Mouse (Mus musculus) myocyte (in vitro differentiated cells): ENCODE measurements around the gene Siglech.

Experiments
- E2F4 ChIP-seq: IDR thresholded peaks from one replicate; pipeline ENCODE4 v1.6.1; 2011; ENCODE audit warnings: mild to moderate bottlenecking, control low read depth, moderate library complexity; ENCODE audit not compliant: insufficient read depth
- MAX ChIP-seq: IDR thresholded peaks from one replicate; pipeline ENCODE4 v1.6.1; 2011; ENCODE audit warnings: low read depth, mild to moderate bottlenecking, control low read depth
- MYOD1 ChIP-seq, 3 experiments: IDR thresholded peaks; one replicate each; pipeline ENCODE4 v1.6.1; 2011; ENCODE audit warnings: control low read depth in 2 of 3, low read depth in 2 of 3, mild to moderate bottlenecking in 2 of 3, moderate library complexity in 1 of 3; ENCODE audit not compliant: insufficient read length in 2 of 3, control insufficient read depth in 1 of 3
- POLR2A ChIP-seq: IDR thresholded peaks from one replicate; pipeline ENCODE4 v1.6.1; 2011; ENCODE audit warnings: low read depth, mild to moderate bottlenecking, control low read depth, moderate library complexity; ENCODE audit not compliant: insufficient read length
- POLR2AphosphoS2 ChIP-seq: IDR thresholded peaks from one replicate; pipeline ENCODE4 v1.6.1; 2011; ENCODE audit warnings: low read depth, control low read depth; ENCODE audit not compliant: insufficient read length
- TCF12 ChIP-seq: IDR thresholded peaks from one replicate; pipeline ENCODE4 v1.6.1; 2011; ENCODE audit warnings: mild to moderate bottlenecking, control low read depth; ENCODE audit not compliant: poor library complexity, insufficient read depth, severe bottlenecking
- TCF3 ChIP-seq: IDR thresholded peaks from one replicate; pipeline ENCODE4 v1.6.1; 2011; ENCODE audit warnings: low read depth, control low read depth; ENCODE audit not compliant: insufficient read length
- USF1 ChIP-seq: IDR thresholded peaks from one replicate; pipeline ENCODE4 v1.6.1; 2011; ENCODE audit warnings: low read depth, mild to moderate bottlenecking, control low read depth, moderate library complexity

- no peak for TF ChIP-seq TCF3
- no peak for TF ChIP-seq MYOD1 (IDR thresholded peaks at IDR 0.05; ENCODE audit: control insufficient read depth in 1 of 3, insufficient read length in 2 of 3, low read depth in 2 of 3)
- TF ChIP-seq E2F4, result no peak
- TF ChIP-seq USF1, result no peak
- TF ChIP-seq POLR2A, result no peak
- no peak for TF ChIP-seq POLR2AphosphoS2
- no peak for TF ChIP-seq MAX
- TF ChIP-seq TCF12, result no peak
Observed at GRCm38 (mm10) chr7:55767926-55768325, at the start of gene Siglech.
